Mouse (Mus musculus): ENCODE data around the gene March7. TPM values are rescaled to one million over a fixed set of nuclear protein-coding genes. Genes with fewer than 3 reads are reported as not detected.

Gene March7
- polyA plus RNA-seq, 1 experiment from 2014 or later, result 16.5 TPM

DNA sequence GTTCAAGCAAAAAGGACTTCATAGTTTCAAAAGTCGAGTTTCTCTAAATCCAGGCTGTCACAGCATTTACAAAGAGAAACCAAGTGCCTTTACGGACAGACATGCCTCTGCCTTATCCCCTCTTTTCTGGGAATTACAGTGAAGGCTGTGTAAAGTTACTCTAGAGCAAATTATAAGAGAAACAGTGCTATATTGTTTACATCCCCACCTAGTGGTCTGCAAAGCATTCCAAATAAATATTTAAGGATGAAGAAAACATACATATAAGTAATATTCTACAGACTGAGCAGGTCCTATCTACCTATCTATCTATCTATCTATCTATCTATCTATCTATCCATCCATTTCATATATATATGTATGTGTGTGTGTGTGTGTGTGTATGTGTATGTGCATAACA, 28.0 kb upstream of the March7 start:
- H3K27me3 ChIP-seq (ENCODE audit: insufficient read depth, low read length), result no peaks in the 10 kb centered on the region
- H3K4me2 ChIP-seq (ENCODE audit: low read depth, low read length), result no peak overlapping the region; the same call in 1 of the 2 replicates
- 29% methylated on average over 2 of the region's 2 CpGs for WGBS (ENCODE audit: insufficient replicate concordance)
- H3K9ac ChIP-seq (replicated peaks), result no peak overlapping the region
- no peaks in the 10 kb centered on the region for H3K9me3 ChIP-seq (ENCODE audit: low read length)
- no peak overlapping the region for H3K4me3 ChIP-seq (ENCODE audit: low read depth, low read length)
- DNase-seq (no peak), ATAC-seq (peak; percentile 29; the same call in 1 of the 2 replicates)
- TF ChIP-seq EP300 (IDR thresholded peaks at IDR 0.05; ENCODE audit: low read depth) (no peak), CTCF (IDR thresholded peaks at IDR 0.05; ENCODE audit: low read depth) (peak; percentile 35)
- H3K36me3 ChIP-seq (replicated peaks; ENCODE audit: insufficient read depth, low read length), result no peaks in the 10 kb centered on the region
- H3K4me1 ChIP-seq (ENCODE audit: insufficient read depth), result no peaks in the 10 kb centered on the region
- H3K27ac ChIP-seq (ENCODE audit: low read depth), result no peak overlapping the region

DNA sequence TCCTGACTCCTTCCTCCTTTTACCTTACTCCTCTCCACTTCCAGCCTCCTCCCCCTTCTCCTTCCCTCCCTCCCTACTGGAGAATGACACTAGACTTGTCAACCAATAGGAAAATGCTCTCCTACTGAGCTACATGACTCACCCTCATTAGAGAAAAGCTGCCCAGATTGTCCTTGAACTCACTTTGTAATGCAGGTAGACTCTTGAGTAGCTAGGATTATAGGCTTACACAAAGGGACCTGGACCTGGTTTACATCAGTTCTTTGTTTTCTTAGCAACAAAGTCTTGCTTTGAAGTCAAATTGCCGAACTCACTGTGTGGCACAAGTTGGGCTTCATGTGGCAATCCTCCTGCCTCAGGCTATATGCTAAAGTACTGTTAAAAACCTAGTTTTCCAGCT, 12.8 kb upstream of the March7 start:
- ATAC-seq, result no peak
- H3K27ac ChIP-seq (ENCODE audit: low read depth), result no peak overlapping the region
- no peak overlapping the region for H3K9ac ChIP-seq (replicated peaks)
- no peak overlapping the region for H3K4me2 ChIP-seq (ENCODE audit: low read depth, low read length)
- no peak for DNase-seq
- no peaks in the 10 kb centered on the region for H3K36me3 ChIP-seq (replicated peaks; ENCODE audit: insufficient read depth, low read length)
- WGBS (ENCODE audit: insufficient replicate concordance), result 66% methylated on average over 1 of the region's 1 CpGs
- no peak for TF ChIP-seq CTCF (IDR thresholded peaks at IDR 0.05; ENCODE audit: low read depth)
- TF ChIP-seq EP300 (IDR thresholded peaks at IDR 0.05; ENCODE audit: low read depth), result no peak
- no peaks in the 10 kb centered on the region for H3K4me1 ChIP-seq (ENCODE audit: insufficient read depth)
- no peak overlapping the region for H3K4me3 ChIP-seq (ENCODE audit: low read depth, low read length)
- no peaks in the 10 kb centered on the region for H3K9me3 ChIP-seq (ENCODE audit: low read length)
- no peaks in the 10 kb centered on the region for H3K27me3 ChIP-seq (ENCODE audit: insufficient read depth, low read length)

DNA sequence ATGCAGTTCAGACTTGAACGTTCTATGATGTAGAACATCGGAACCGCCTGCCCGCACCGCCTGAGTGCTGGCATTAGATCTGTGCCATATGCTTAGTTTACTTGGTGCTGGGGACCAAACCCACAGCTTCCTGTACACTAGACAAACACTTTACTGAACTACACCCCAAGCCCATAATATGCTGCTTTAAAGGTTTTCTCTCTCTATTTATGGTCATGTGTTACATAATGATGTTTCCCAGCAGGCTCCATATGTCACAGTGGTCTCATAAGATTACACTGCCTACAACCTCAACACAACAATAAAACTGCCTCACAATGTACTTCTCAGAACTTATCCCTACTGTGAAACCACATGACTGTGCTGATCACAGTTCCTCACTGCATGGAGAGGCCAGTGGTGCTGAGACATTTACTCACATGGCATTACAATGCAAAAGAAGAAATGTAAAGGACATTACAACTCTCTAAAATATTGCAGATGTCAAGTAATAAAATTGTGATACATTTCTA, 9.6 kb upstream of the March7 start:
- WGBS (ENCODE audit: insufficient replicate concordance), result 83% methylated on average over 5 of the region's 5 CpGs
- DNase-seq, result no peak
- no peaks in the 10 kb centered on the region for H3K9me3 ChIP-seq (ENCODE audit: low read length)
- H3K4me2 ChIP-seq (ENCODE audit: low read depth, low read length), result no peak overlapping the region
- ATAC-seq, result no peak
- no peak overlapping the region for H3K27ac ChIP-seq (ENCODE audit: low read depth)
- TF ChIP-seq CTCF (IDR thresholded peaks at IDR 0.05; ENCODE audit: low read depth) (no peak), EP300 (IDR thresholded peaks at IDR 0.05; ENCODE audit: low read depth) (no peak)
- H3K36me3 ChIP-seq (replicated peaks; ENCODE audit: insufficient read depth, low read length), result peaks cover 4% of the 10 kb centered on the region; the same call in 1 of the 2 replicates
- H3K9ac ChIP-seq (replicated peaks), result no peak overlapping the region
- no peaks in the 10 kb centered on the region for H3K27me3 ChIP-seq (ENCODE audit: insufficient read depth, low read length)
- H3K4me1 ChIP-seq (ENCODE audit: insufficient read depth), result peaks cover 5% of the 10 kb centered on the region
- H3K4me3 ChIP-seq (ENCODE audit: low read depth, low read length), result no peak overlapping the region

DNA sequence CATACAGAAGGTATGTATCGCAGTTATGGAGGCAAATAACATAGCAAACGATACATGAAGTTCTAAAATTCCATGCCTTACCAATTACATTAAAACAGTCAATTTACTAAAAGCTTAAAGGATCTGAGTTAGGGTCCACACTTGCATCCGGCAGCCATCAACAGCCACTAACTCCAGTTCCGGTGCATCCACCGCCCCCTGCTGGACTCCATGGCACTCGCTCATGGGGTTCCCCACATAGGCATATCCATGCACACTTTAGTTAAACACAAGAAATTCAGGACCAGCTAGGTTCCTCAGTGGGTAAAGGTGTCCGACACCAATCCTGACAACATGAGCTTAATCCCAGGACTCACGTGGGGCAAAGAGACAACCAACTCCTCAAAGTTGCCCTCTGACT, 9.0 kb upstream of the March7 start:
- Histone ChIP-seq H3K9ac (replicated peaks) (no peak overlapping the region), H3K36me3 (replicated peaks; ENCODE audit: insufficient read depth, low read length) (peaks cover 8% of the 10 kb centered on the region; the same call in 1 of the 2 replicates), H3K4me3 (ENCODE audit: low read depth, low read length) (no peak overlapping the region), H3K9me3 (ENCODE audit: low read length) (no peaks in the 10 kb centered on the region), H3K4me2 (ENCODE audit: low read depth, low read length) (no peak overlapping the region), H3K4me1 (ENCODE audit: insufficient read depth) (peaks cover 5% of the 10 kb centered on the region), H3K27ac (ENCODE audit: low read depth) (no peak overlapping the region), H3K27me3 (ENCODE audit: insufficient read depth, low read length) (no peaks in the 10 kb centered on the region)
- ATAC-seq (0 out of 2 replicates have a peak, but pooled peaks have one; percentile 35), DNase-seq (peak; percentile 77)
- 57% methylated on average over 8 of the region's 8 CpGs for WGBS (ENCODE audit: insufficient replicate concordance)
- peak; percentile 84 for TF ChIP-seq CTCF (IDR thresholded peaks at IDR 0.05; ENCODE audit: low read depth)
- no peak for TF ChIP-seq EP300 (IDR thresholded peaks at IDR 0.05; ENCODE audit: low read depth)

DNA sequence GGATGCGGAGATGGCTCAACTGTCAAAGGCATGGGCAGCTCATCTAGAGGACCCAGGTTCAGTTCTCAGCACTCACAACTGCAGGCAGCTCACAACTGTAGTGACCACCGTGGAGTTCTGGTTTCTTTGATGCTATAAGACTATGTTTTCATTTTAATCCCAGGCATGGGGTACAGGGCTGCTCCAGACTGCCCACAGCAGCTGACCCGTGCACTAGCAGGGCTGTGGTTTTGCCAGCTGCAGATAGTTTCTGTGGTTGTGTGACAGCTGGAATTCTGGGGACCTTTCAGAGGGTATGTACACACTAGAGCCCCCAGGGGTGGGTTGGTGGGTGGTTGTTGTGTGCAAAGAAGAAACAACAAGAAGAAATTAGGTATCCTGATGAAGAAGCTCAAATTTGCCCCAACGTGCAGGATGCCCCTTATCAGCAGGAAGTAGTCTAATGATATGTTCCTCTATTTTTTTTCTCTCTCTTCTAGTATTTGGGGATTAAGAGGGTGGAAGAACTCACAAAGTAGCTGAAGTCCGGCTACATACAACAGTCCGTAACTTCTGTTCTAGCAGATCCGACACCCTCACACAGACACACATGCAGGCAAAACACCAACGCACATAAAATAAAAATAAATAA, 6.7 kb upstream of the March7 start:
- no peak for TF ChIP-seq EP300 (IDR thresholded peaks at IDR 0.05; ENCODE audit: low read depth)
- TF ChIP-seq CTCF (IDR thresholded peaks at IDR 0.05; ENCODE audit: low read depth), result no peak
- Histone ChIP-seq H3K4me1 (ENCODE audit: insufficient read depth) (peaks cover 9% of the 10 kb centered on the region), H3K27me3 (ENCODE audit: insufficient read depth, low read length) (no peaks in the 10 kb centered on the region), H3K36me3 (replicated peaks; ENCODE audit: insufficient read depth, low read length) (peaks cover 16% of the 10 kb centered on the region; the same call in 1 of the 2 replicates), H3K4me3 (ENCODE audit: low read depth, low read length) (no peak overlapping the region), H3K9me3 (ENCODE audit: low read length) (no peaks in the 10 kb centered on the region), H3K9ac (replicated peaks) (no peak overlapping the region), H3K4me2 (ENCODE audit: low read depth, low read length) (no peak overlapping the region), H3K27ac (ENCODE audit: low read depth) (no peak overlapping the region)
- ATAC-seq (no peak), DNase-seq (no peak)
- WGBS (ENCODE audit: insufficient replicate concordance), result 56% methylated on average over 8 of the region's 8 CpGs

DNA sequence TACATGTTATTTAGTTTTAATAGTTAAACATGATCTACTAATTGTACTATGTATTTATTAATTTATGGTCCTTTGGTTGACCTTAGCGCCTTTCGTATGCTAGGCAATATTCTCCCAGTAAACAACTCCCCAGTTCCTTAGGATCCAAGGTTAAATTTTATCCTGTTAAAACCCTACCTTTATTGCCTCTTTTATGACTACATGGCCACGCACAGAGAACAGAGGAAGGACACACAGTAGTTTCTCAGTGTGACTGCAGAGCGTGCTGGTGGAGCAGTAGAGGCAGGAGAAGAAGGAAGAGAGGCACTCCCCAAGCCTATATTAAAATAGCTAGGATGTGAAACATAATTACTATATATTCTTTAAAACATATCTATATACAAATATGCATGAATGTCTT, 6.0 kb upstream of the March7 start:
- no peaks in the 10 kb centered on the region for H3K9me3 ChIP-seq (ENCODE audit: low read length)
- ATAC-seq (no peak), DNase-seq (no peak)
- no peak overlapping the region for H3K27ac ChIP-seq (ENCODE audit: low read depth)
- H3K27me3 ChIP-seq (ENCODE audit: insufficient read depth, low read length), result no peaks in the 10 kb centered on the region
- H3K4me2 ChIP-seq (ENCODE audit: low read depth, low read length), result no peak overlapping the region
- no peak overlapping the region for H3K4me3 ChIP-seq (ENCODE audit: low read depth, low read length)
- WGBS (ENCODE audit: insufficient replicate concordance), result 84% methylated on average over 4 of the region's 4 CpGs
- peaks cover 14% of the 10 kb centered on the region for H3K4me1 ChIP-seq (ENCODE audit: insufficient read depth)
- H3K36me3 ChIP-seq (replicated peaks; ENCODE audit: insufficient read depth, low read length), result peaks cover 16% of the 10 kb centered on the region; the same call in 1 of the 2 replicates
- H3K9ac ChIP-seq (replicated peaks), result no peak overlapping the region
- TF ChIP-seq CTCF (IDR thresholded peaks at IDR 0.05; ENCODE audit: low read depth) (no peak), EP300 (IDR thresholded peaks at IDR 0.05; ENCODE audit: low read depth) (no peak)
